Mouse (Mus musculus): ENCODE measurements at regions not wholly inside any gene's neighbourhood (a gene's known extent, or its start where the extent isn't known, plus 50 kb on each side); places are given as distances from the start of the nearest gene placed in this dataset.

- WGBS, result 64% methylated on average over 1 of the region's 1 CpGs
- H3K9ac ChIP-seq (replicated peaks; ENCODE audit: low read length), result no peak overlapping the region
- ATAC-seq (ENCODE audit: low FRiP score, low TSS enrichment), result no peak
- no peaks in the 10 kb centered on the region for H3K27me3 ChIP-seq (ENCODE audit: insufficient read depth, low read length)
- no peak overlapping the region for H3K4me2 ChIP-seq (replicated peaks; ENCODE audit: low read depth, low read length)
- H3K9me3 ChIP-seq (ENCODE audit: low read length), result no peaks in the 10 kb centered on the region
- no peaks in the 10 kb centered on the region for H3K36me3 ChIP-seq (ENCODE audit: insufficient read depth, low read length)
- no peak overlapping the region for H3K27ac ChIP-seq (ENCODE audit: low read length)
- H3K4me1 ChIP-seq (ENCODE audit: insufficient read depth, low read length), result no peaks in the 10 kb centered on the region
- H3K4me3 ChIP-seq (ENCODE audit: low read length), result no peak overlapping the region
Observed at GRCm38 (mm10) chr6:41225382-41225781, 76.7 kb upstream of the Try4 start.

GRCm38 (mm10) chr6:41218415-41218814 is 83.7 kb upstream of the Try4 start:
- Histone ChIP-seq H3K27ac (ENCODE audit: low read length) (no peak overlapping the region), H3K9me3 (ENCODE audit: low read length) (no peaks in the 10 kb centered on the region), H3K4me3 (ENCODE audit: low read length) (no peak overlapping the region), H3K4me2 (replicated peaks; ENCODE audit: low read depth, low read length) (no peak overlapping the region), H3K9ac (replicated peaks; ENCODE audit: low read length) (no peak overlapping the region), H3K4me1 (ENCODE audit: insufficient read depth, low read length) (no peaks in the 10 kb centered on the region), H3K27me3 (ENCODE audit: insufficient read depth, low read length) (no peaks in the 10 kb centered on the region), H3K36me3 (ENCODE audit: insufficient read depth, low read length) (no peaks in the 10 kb centered on the region)
- no peak for ATAC-seq (ENCODE audit: low FRiP score, low TSS enrichment)
- WGBS, result 84% methylated on average over 7 of the region's 7 CpGs

GRCm38 (mm10) chr6:41215857-41216256 is 86.2 kb upstream of the Try4 start:
- WGBS, result 77% methylated on average over 4 of the region's 4 CpGs
- Histone ChIP-seq H3K27me3 (ENCODE audit: insufficient read depth, low read length) (no peaks in the 10 kb centered on the region), H3K4me3 (ENCODE audit: low read length) (no peak overlapping the region), H3K9ac (replicated peaks; ENCODE audit: low read length) (no peak overlapping the region), H3K36me3 (ENCODE audit: insufficient read depth, low read length) (no peaks in the 10 kb centered on the region), H3K4me2 (replicated peaks; ENCODE audit: low read depth, low read length) (no peak overlapping the region), H3K9me3 (ENCODE audit: low read length) (no peaks in the 10 kb centered on the region), H3K4me1 (ENCODE audit: insufficient read depth, low read length) (no peaks in the 10 kb centered on the region), H3K27ac (ENCODE audit: low read length) (no peak overlapping the region)
- ATAC-seq (ENCODE audit: low FRiP score, low TSS enrichment), result no peak

DNA sequence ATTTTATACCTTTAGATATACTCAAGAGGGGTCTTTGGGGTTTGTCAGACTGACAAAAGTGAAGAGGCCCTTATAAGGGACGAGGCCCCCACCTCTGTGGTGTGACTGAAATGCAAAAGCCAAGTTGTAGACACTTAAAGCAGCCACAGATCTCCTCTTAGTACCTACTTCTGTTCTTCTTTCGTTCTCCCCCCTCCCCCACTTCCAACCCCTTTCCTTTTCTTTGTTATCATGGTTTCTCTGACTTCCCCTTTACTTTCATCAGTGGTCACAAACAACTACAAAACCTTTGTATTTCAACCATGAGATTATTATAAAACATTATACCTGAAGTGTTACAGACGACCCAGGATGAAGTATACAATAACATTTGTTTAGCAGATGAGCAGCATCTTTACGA is 96.2 kb upstream of the Try4 start:
- Histone ChIP-seq H3K27ac (ENCODE audit: low read length) (no peak overlapping the region), H3K4me1 (ENCODE audit: insufficient read depth, low read length) (no peaks in the 10 kb centered on the region), H3K9ac (replicated peaks; ENCODE audit: low read length) (no peak overlapping the region), H3K36me3 (ENCODE audit: insufficient read depth, low read length) (no peaks in the 10 kb centered on the region), H3K9me3 (ENCODE audit: low read length) (no peaks in the 10 kb centered on the region), H3K4me2 (replicated peaks; ENCODE audit: low read depth, low read length) (no peak overlapping the region), H3K27me3 (ENCODE audit: insufficient read depth, low read length) (no peaks in the 10 kb centered on the region), H3K4me3 (ENCODE audit: low read length) (no peak overlapping the region)
- no peak for ATAC-seq (ENCODE audit: low FRiP score, low TSS enrichment)
- WGBS, result 67% methylated on average over 4 of the region's 4 CpGs

GRCm38 (mm10) chr6:41202882-41203281 is 99.2 kb upstream of the Try4 start:
- WGBS, result 92% methylated on average over 1 of the region's 1 CpGs
- no peaks in the 10 kb centered on the region for H3K27me3 ChIP-seq (ENCODE audit: insufficient read depth, low read length)
- H3K9me3 ChIP-seq (ENCODE audit: low read length), result no peaks in the 10 kb centered on the region
- no peak overlapping the region for H3K9ac ChIP-seq (replicated peaks; ENCODE audit: low read length)
- no peak overlapping the region for H3K4me3 ChIP-seq (ENCODE audit: low read length)
- no peak overlapping the region for H3K4me2 ChIP-seq (replicated peaks; ENCODE audit: low read depth, low read length)
- no peak for ATAC-seq (ENCODE audit: low FRiP score, low TSS enrichment)
- H3K27ac ChIP-seq (ENCODE audit: low read length), result no peak overlapping the region
- H3K4me1 ChIP-seq (ENCODE audit: insufficient read depth, low read length), result no peaks in the 10 kb centered on the region
- no peaks in the 10 kb centered on the region for H3K36me3 ChIP-seq (ENCODE audit: insufficient read depth, low read length)

DNA sequence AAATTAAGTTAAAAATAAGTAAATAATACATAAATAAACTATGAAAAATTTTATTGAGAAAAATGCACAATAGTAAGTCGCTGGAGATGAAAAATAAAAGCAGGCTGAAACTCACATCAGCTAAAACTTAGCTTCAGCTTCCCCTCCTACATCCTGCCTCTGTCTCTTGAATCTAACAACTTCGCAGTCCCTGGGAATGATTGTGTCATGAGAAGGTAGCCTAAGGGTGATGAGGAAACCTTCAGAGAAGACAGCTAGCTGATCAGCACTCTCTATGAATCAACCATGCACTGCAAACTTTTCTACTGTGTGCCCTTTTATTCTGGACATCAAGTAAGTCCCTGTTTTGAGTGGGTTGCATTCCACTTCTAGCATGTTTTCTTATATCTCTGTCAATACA is 99.8 kb upstream of the Try4 start:
- no peak overlapping the region for H3K4me3 ChIP-seq (ENCODE audit: low read length)
- no peaks in the 10 kb centered on the region for H3K4me1 ChIP-seq (ENCODE audit: insufficient read depth, low read length)
- no peaks in the 10 kb centered on the region for H3K27me3 ChIP-seq (ENCODE audit: insufficient read depth, low read length)
- H3K36me3 ChIP-seq (ENCODE audit: insufficient read depth, low read length), result no peaks in the 10 kb centered on the region
- no peak overlapping the region for H3K9ac ChIP-seq (replicated peaks; ENCODE audit: low read length)
- no peak overlapping the region for H3K27ac ChIP-seq (ENCODE audit: low read length)
- 81% methylated on average over 2 of the region's 2 CpGs for WGBS
- H3K9me3 ChIP-seq (ENCODE audit: low read length), result no peaks in the 10 kb centered on the region
- no peak overlapping the region for H3K4me2 ChIP-seq (replicated peaks; ENCODE audit: low read depth, low read length)
- no peak for ATAC-seq (ENCODE audit: low FRiP score, low TSS enrichment)

DNA sequence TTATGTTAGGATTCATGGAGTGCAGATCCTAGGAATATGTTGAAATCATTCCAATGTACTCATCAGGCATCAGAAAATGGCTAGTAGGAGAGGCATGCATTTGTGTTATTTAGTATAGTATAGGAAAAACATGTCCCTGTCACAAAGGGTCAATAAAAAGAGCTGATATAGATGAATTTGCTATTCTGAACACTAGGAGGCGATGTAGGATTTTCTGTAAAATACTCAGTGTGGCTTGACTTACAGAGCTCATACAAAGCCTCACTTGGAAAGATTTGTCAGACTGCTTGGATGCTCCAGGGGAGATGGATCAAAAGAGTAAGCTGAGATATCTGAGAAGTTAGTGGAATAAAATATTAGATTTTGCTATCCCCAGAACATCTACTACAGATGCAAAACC is 107.6 kb upstream of the Try4 start:
- Histone ChIP-seq H3K4me2 (replicated peaks; ENCODE audit: low read depth, low read length) (no peak overlapping the region), H3K9me3 (ENCODE audit: low read length) (no peaks in the 10 kb centered on the region), H3K4me3 (ENCODE audit: low read length) (no peak overlapping the region), H3K27ac (ENCODE audit: low read length) (no peak overlapping the region), H3K4me1 (ENCODE audit: insufficient read depth, low read length) (no peaks in the 10 kb centered on the region), H3K9ac (replicated peaks; ENCODE audit: low read length) (no peak overlapping the region), H3K27me3 (ENCODE audit: insufficient read depth, low read length) (no peaks in the 10 kb centered on the region), H3K36me3 (ENCODE audit: insufficient read depth, low read length) (no peaks in the 10 kb centered on the region)
- no peak for ATAC-seq (ENCODE audit: low FRiP score, low TSS enrichment)
- WGBS, result 64% methylated on average over 1 of the region's 1 CpGs

GRCm38 (mm10) chr6:41191734-41192326 is 110.2 kb upstream of the Try4 start:
- no peak overlapping the region for H3K4me3 ChIP-seq (ENCODE audit: low read length)
- no peak overlapping the region for H3K4me2 ChIP-seq (replicated peaks; ENCODE audit: low read depth, low read length)
- no peaks in the 10 kb centered on the region for H3K27me3 ChIP-seq (ENCODE audit: insufficient read depth, low read length)
- WGBS, result 82% methylated on average over 1 of the region's 1 CpGs
- no peaks in the 10 kb centered on the region for H3K9me3 ChIP-seq (ENCODE audit: low read length)
- H3K36me3 ChIP-seq (ENCODE audit: insufficient read depth, low read length), result no peaks in the 10 kb centered on the region
- no peaks in the 10 kb centered on the region for H3K4me1 ChIP-seq (ENCODE audit: insufficient read depth, low read length)
- no peak for ATAC-seq (ENCODE audit: low FRiP score, low TSS enrichment)
- no peak overlapping the region for H3K27ac ChIP-seq (ENCODE audit: low read length)
- H3K9ac ChIP-seq (replicated peaks; ENCODE audit: low read length), result no peak overlapping the region

DNA sequence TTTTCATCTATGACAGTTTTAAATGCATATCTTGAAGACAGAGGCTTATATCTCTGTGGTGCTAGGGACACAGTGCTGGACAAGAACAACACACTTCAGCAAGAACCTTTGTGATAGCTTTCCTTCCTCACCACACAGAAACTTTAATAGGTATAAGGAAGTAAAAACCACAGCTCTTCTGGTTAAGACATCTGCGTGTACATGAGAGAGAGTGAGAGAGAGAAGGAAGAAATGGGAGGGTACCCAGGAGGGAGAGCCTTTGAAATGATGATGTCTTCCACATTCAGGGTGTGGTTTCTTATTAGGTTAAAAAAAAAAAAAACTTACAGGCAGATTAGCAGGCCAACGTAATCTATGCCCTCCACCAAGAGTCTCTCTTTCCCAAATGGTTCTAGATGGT is 113.2 kb upstream of the Try4 start:
- Histone ChIP-seq H3K4me2 (replicated peaks; ENCODE audit: low read depth, low read length) (no peak overlapping the region), H3K9me3 (ENCODE audit: low read length) (no peaks in the 10 kb centered on the region), H3K27me3 (ENCODE audit: insufficient read depth, low read length) (no peaks in the 10 kb centered on the region), H3K36me3 (ENCODE audit: insufficient read depth, low read length) (no peaks in the 10 kb centered on the region), H3K4me1 (ENCODE audit: insufficient read depth, low read length) (no peaks in the 10 kb centered on the region), H3K27ac (ENCODE audit: low read length) (no peak overlapping the region), H3K9ac (replicated peaks; ENCODE audit: low read length) (no peak overlapping the region), H3K4me3 (ENCODE audit: low read length) (no peak overlapping the region)
- 68% methylated on average over 2 of the region's 2 CpGs for WGBS
- ATAC-seq (ENCODE audit: low FRiP score, low TSS enrichment), result no peak

GRCm38 (mm10) chr6:41187966-41188365 is 114.1 kb upstream of the Try4 start:
- Histone ChIP-seq H3K4me1 (ENCODE audit: insufficient read depth, low read length) (no peaks in the 10 kb centered on the region), H3K27me3 (ENCODE audit: insufficient read depth, low read length) (no peaks in the 10 kb centered on the region), H3K9me3 (ENCODE audit: low read length) (no peaks in the 10 kb centered on the region), H3K4me3 (ENCODE audit: low read length) (no peak overlapping the region), H3K9ac (replicated peaks; ENCODE audit: low read length) (no peak overlapping the region), H3K4me2 (replicated peaks; ENCODE audit: low read depth, low read length) (no peak overlapping the region), H3K27ac (ENCODE audit: low read length) (no peak overlapping the region), H3K36me3 (ENCODE audit: insufficient read depth, low read length) (no peaks in the 10 kb centered on the region)
- no peak for ATAC-seq (ENCODE audit: low FRiP score, low TSS enrichment)
- 90% methylated on average over 1 of the region's 1 CpGs for WGBS
